Mouse (Mus musculus): Measurements from ENCODE around the gene Hadh.

DNA sequence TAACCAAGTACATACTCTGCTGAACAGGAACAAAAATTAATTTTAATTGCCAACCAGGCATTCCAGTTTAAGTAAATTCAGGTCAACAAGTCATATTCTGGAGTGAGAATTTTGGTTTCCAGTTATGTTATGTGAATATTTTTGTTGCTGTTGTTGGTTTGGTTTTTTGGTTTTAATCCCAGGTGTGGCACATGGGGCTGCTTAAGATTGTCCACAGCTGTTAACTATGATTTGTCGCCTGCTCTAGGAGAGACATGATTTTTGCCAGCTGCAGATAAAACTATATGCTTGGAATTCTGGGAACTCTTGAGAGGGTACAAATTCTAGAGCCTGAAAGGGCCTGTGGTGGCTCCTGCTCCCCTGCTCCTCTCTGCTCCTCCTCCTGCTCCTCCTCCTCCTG, 45.2 kb upstream of the Hadh start:
- TF ChIP-seq E2F4 (IDR thresholded peaks at IDR 0.05; ENCODE audit: borderline replicate concordance, low read depth, low read length) = no peak
- no peak for TF ChIP-seq TCF12 (IDR thresholded peaks at IDR 0.05; ENCODE audit: low read depth, low read length)
- TF ChIP-seq EP300 (IDR thresholded peaks at IDR 0.05; ENCODE audit: low read depth in 1 of 2, low read length in 2 of 2) = no peak
- no peak for TF ChIP-seq TAL1 (IDR thresholded peaks at IDR 0.05; ENCODE audit: low read length)
- TF ChIP-seq CTCF (IDR thresholded peaks at IDR 0.05 in 2 of 3, conservative IDR thresholded peaks at IDR 0.05 in 1 of 3; ENCODE audit: control insufficient read depth in 1 of 3, insufficient read depth in 1 of 3, low read depth in 2 of 3, low read length in 3 of 3, poor library complexity in 1 of 3, severe bottlenecking in 1 of 3) = no peak

Measured in MEL (cell line).